Mouse (Mus musculus) heart, embryonic 16.5 days (tissue): ENCODE measurements around the gene Zfp51. TPM values are rescaled to one million over a fixed set of nuclear protein-coding genes. Genes with fewer than 3 reads are reported as not detected.

Experiments used
- ATAC-seq: fragments of 200-750 bp; cut with Nextera tagmentation; replicated peaks from 2 replicates; pipeline ENCODE4 v1.8.0; 2017; ENCODE audit warnings: moderate number of reproducible peaks; ENCODE audit not compliant: insufficient read depth, low FRiP score; ENCODE audit errors: extremely low read depth
- H3K27ac ChIP-seq: fragments of 300-500 bp; sonication (generic); 2 replicates; pipeline ENCODE4 v1.5.1; 2014; ENCODE audit warnings: mild to moderate bottlenecking, low read length, control low read depth, moderate library complexity
- H3K27me3 ChIP-seq: fragments of 300-500 bp; sonication (generic); 2 replicates; pipeline ENCODE4 v1.6.1; 2014; ENCODE audit warnings: low read length, mixed read lengths; ENCODE audit not compliant: control insufficient read depth, insufficient read depth
- H3K36me3 ChIP-seq: fragments of 300-500 bp; sonication (generic); 2 replicates; pipeline ENCODE4 v1.6.1; 2014; ENCODE audit not compliant: control insufficient read depth, insufficient read depth
- H3K4me1 ChIP-seq: fragments of 300-500 bp; sonication (generic); 2 replicates; pipeline ENCODE4 v1.6.1; 2014; ENCODE audit warnings: low read length, mixed read lengths; ENCODE audit not compliant: control insufficient read depth, insufficient read depth
- H3K4me2 ChIP-seq: fragments of 300-500 bp; sonication (generic); 2 replicates; pipeline ENCODE4 v1.6.1; 2014; ENCODE audit warnings: low read depth, mild to moderate bottlenecking, control low read depth, low read length
- H3K4me3 ChIP-seq: fragments of 300-500 bp; sonication (generic); 2 replicates; pipeline ENCODE4 v1.5.1; 2014; ENCODE audit warnings: mild to moderate bottlenecking, control low read depth, low read length
- H3K9ac ChIP-seq: fragments of 300-500 bp; sonication (generic); 2 replicates; pipeline ENCODE4 v1.6.1; 2014; ENCODE audit warnings: low read length, control low read depth
- H3K9me3 ChIP-seq: fragments of 300-500 bp; sonication (generic); replicated peaks from 2 replicates; pipeline ENCODE4 v1.6.1; 2016; ENCODE audit warnings: low read length; ENCODE audit not compliant: control insufficient read depth
- WGBS: fragments of 180-500 bp; shearing (Covaris S2); extraction: QIAGEN DNeasy Blood & Tissue Kit; methylation state at CpG from one replicate; pipeline ENCODE4 v1.1.7; 2014; 5-methylcytosine and 5-hydroxymethylcytosine counted together
- polyA plus RNA-seq: library from polyadenylated mRNA; unstranded; fragments of >200 nt; fragmentation: Nextera tagmentation; extraction: Ambion mirVana; gene quantifications from 2 replicates; pipeline ENCODE4 v1.2.1, GENCODE M21; 2015

The Zfp51 gene
- polyA plus RNA-seq, 1 experiment from 2014 or later = 12.0 TPM

DNA sequence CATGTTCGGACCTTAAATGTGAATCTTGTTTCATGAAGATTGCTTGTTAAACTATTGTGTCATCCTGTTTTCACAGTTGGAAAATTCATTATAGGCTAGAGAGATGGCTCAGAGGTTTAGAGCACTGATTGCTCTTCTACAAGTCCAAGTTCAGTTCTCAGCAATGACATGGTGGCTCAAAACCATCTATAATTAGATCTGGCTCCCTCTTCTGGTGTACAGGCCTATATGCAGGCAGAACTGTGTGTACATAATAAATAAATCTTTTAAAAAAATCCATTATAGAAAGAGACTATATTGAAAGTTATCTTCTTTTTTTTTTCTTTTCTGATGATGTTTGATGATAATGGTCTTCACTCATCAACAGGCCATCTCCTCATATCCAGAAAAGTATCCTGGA lies 54.4 kb downstream of the Zfp51 start:
- no peak overlapping the region for H3K4me2 ChIP-seq
- H3K27ac ChIP-seq = no peak overlapping the region
- H3K4me1 ChIP-seq = no peaks in the 10 kb centered on the region
- no peaks in the 10 kb centered on the region for H3K27me3 ChIP-seq
- no peak overlapping the region for H3K9ac ChIP-seq
- ATAC-seq = no peak
- H3K4me3 ChIP-seq = no peak overlapping the region
- 96% methylated on average over 1 of the region's 1 CpGs for WGBS
- H3K36me3 ChIP-seq = peaks cover 7% of the 10 kb centered on the region; the same call in 1 of the 2 replicates
- H3K9me3 ChIP-seq = no peaks in the 10 kb centered on the region

DNA sequence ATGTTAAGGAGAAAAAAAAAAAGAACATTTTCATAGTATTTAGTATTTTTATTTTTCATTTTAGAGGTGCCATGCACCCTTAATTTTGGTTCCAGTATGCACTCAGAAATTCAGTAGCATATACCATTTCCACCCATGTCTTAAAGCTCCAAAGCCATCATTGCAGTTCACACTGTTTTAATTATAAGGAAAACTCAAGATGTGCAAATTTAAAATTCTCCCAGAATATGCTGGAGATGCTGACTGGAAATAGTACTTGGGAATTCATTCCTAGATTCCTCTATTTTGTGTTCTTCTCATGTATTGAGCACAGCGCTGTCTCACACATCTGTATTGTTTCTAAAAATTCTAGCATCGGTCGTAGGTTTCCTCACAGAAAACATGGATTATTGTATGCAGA lies 56.1 kb downstream of the Zfp51 start:
- no peaks in the 10 kb centered on the region for H3K27me3 ChIP-seq
- ATAC-seq = no peak

DNA sequence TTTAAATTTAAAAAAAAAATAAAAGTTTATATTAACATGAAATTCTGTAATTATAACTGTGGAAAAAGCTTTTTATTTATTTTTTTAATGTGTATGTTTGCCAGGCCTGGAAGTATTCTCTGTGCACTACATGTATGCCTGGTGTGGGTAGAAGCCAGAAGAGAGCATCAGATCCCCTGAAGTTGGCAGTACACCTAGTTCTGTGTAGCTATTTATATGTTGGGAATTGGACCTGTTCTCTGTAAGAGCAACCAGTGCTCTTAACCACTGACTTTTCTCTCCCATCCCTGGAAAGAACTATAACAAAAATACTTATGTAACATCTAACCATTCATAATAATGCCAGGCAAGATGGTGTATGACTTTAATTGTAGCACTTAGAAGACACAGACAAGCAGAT lies 59.6 kb downstream of the Zfp51 start:
- no peak overlapping the region for H3K27ac ChIP-seq
- H3K9ac ChIP-seq = no peak overlapping the region
- no peaks in the 10 kb centered on the region for H3K27me3 ChIP-seq
- H3K4me1 ChIP-seq = no peaks in the 10 kb centered on the region
- ATAC-seq = no peak
- H3K9me3 ChIP-seq = no peaks in the 10 kb centered on the region
- peaks cover 11% of the 10 kb centered on the region; the same call in 1 of the 2 replicates for H3K36me3 ChIP-seq
- no peak overlapping the region for H3K4me3 ChIP-seq
- no peak overlapping the region for H3K4me2 ChIP-seq

More for the DNA sequence above, 56.1 kb downstream of the Zfp51 start:
- H3K27ac ChIP-seq = no peak overlapping the region
- WGBS = 97% methylated on average over 3 of the region's 3 CpGs
- H3K9me3 ChIP-seq = no peaks in the 10 kb centered on the region
- no peak overlapping the region for H3K4me3 ChIP-seq
- H3K36me3 ChIP-seq = peaks cover 7% of the 10 kb centered on the region; the same call in 1 of the 2 replicates
- H3K9ac ChIP-seq = no peak overlapping the region
- no peaks in the 10 kb centered on the region for H3K4me1 ChIP-seq
- no peak overlapping the region for H3K4me2 ChIP-seq

Other genes with a start within 250 kb of the Zfp51 start
- gene Vmn1r234, start 224.3 kb upstream of the Zfp51 start, polyA plus RNA-seq = not detected in 2 replicates
- gene Vmn1r235, start 194.0 kb upstream of the Zfp51 start, polyA plus RNA-seq = not detected in 2 replicates
- gene Vmn1r236, start 167.4 kb upstream of the Zfp51 start, polyA plus RNA-seq = not detected in 2 replicates
- gene Vmn1r237, start 138.5 kb upstream of the Zfp51 start, polyA plus RNA-seq = not detected in 2 replicates
- 2.1 and 2.3 TPM in 2 replicates for gene Zfp677, start 66.6 kb upstream of the Zfp51 start, polyA plus RNA-seq
- gene Zfp54, start 27.1 kb upstream of the Zfp51 start, polyA plus RNA-seq = 3.7 and 4.5 TPM in 2 replicates
- 5.6 and 6.9 TPM in 2 replicates for gene Zfp53, start 38.6 kb downstream of the Zfp51 start, polyA plus RNA-seq
- 4.3 and 4.9 TPM in 2 replicates for gene Zfp52, start 85.2 kb downstream of the Zfp51 start, polyA plus RNA-seq
- gene Zfp948, start 116.6 kb downstream of the Zfp51 start, polyA plus RNA-seq = 10.9 and 13.2 TPM in 2 replicates
- gene Zfp983, start 200.2 kb downstream of the Zfp51 start, polyA plus RNA-seq = 2.9 and 3.3 TPM in 2 replicates
- 4.9 and 7.0 TPM in 2 replicates for gene Gm10226, start 241.5 kb downstream of the Zfp51 start, polyA plus RNA-seq